Mouse (Mus musculus): ENCODE measurements around the gene Magea2. TPM values are rescaled to one million over a fixed set of nuclear protein-coding genes. Genes with fewer than 3 reads are reported as not detected.
"Not testable (repeated sequence)": the region's sequence is repeated elsewhere in the genome, so short reads cannot be mapped to it uniquely, and the experiment has no call there.

Magea2 gene
- polyA plus RNA-seq (2014; fragmentation: Nextera tagmentation; extraction: Ambion mirVana): not detected in 2 replicates

GRCm38 (mm10) chrX:155093566-155093965 is at the start of gene Magea2:
Gene Magea2, minus strand, starts transcription at chrX:155093666.
- 88% methylated on average over 2 of the region's 4 CpGs for WGBS
- H3K9ac ChIP-seq (ENCODE audit: low read length); H3K4me3 ChIP-seq (ENCODE audit: low read depth, low read length); H3K27me3 ChIP-seq (ENCODE audit: control insufficient read depth, insufficient read depth, low read length); H3K9me3 ChIP-seq (ENCODE audit: control insufficient read depth, low read length); ATAC-seq (ENCODE audit: low FRiP score); H3K27ac ChIP-seq (ENCODE audit: low read depth, low read length); DNase-seq (ENCODE audit: low spot score, missing footprints); H3K4me1 ChIP-seq (ENCODE audit: control insufficient read depth, insufficient read depth, low read length); H3K36me3 ChIP-seq (ENCODE audit: control insufficient read depth, insufficient read depth, low read length); H3K4me2 ChIP-seq: not testable (repeated sequence)

GRCm38 (mm10) chrX:155128312-155128711 is 34.8 kb upstream of the Magea2 start, which contains the start of gene Cldn34b2:
Gene Cldn34b2, minus strand, starts transcription at chrX:155128412.
- H3K9ac ChIP-seq (ENCODE audit: low read length); H3K9me3 ChIP-seq (ENCODE audit: control insufficient read depth, low read length); H3K4me1 ChIP-seq (ENCODE audit: control insufficient read depth, insufficient read depth, low read length); H3K4me2 ChIP-seq; H3K27me3 ChIP-seq (ENCODE audit: control insufficient read depth, insufficient read depth, low read length); H3K27ac ChIP-seq (ENCODE audit: low read depth, low read length); DNase-seq (ENCODE audit: low spot score, missing footprints); ATAC-seq (ENCODE audit: low FRiP score); H3K36me3 ChIP-seq (ENCODE audit: control insufficient read depth, insufficient read depth, low read length); H3K4me3 ChIP-seq (ENCODE audit: low read depth, low read length): not testable (repeated sequence)
- WGBS: 77% methylated on average over 3 of the region's 3 CpGs

GRCm38 (mm10) chrX:155098024-155098423 is 4.6 kb upstream of the Magea2 start:
- DNase-seq (ENCODE audit: low spot score, missing footprints): no peak
- no peaks in the 10 kb centered on the region for H3K4me1 ChIP-seq (ENCODE audit: control insufficient read depth, insufficient read depth, low read length)

GRCm38 (mm10) chrX:155089693-155090092 is 3.8 kb downstream of the Magea2 start, which contains the start of gene Magea1:
Gene Magea1, minus strand, starts transcription at chrX:155089793.
- not testable (repeated sequence) for H3K36me3 ChIP-seq (ENCODE audit: control insufficient read depth, insufficient read depth, low read length); H3K4me1 ChIP-seq (ENCODE audit: control insufficient read depth, insufficient read depth, low read length); H3K4me3 ChIP-seq (ENCODE audit: low read depth, low read length); H3K27me3 ChIP-seq (ENCODE audit: control insufficient read depth, insufficient read depth, low read length); H3K9ac ChIP-seq (ENCODE audit: low read length); ATAC-seq (ENCODE audit: low FRiP score); DNase-seq (ENCODE audit: low spot score, missing footprints); H3K9me3 ChIP-seq (ENCODE audit: control insufficient read depth, low read length); H3K27ac ChIP-seq (ENCODE audit: low read depth, low read length); H3K4me2 ChIP-seq
- 90% methylated on average over 1 of the region's 2 CpGs for WGBS

More at GRCm38 (mm10) chrX:155098024-155098423, 4.6 kb upstream of the Magea2 start:
- no peak overlapping the region for H3K4me3 ChIP-seq (ENCODE audit: low read depth, low read length)
- no peak overlapping the region for H3K9ac ChIP-seq (ENCODE audit: low read length)
- no peak for ATAC-seq (ENCODE audit: low FRiP score)
- no peaks in the 10 kb centered on the region for H3K9me3 ChIP-seq (ENCODE audit: control insufficient read depth, low read length)
- no peak overlapping the region for H3K27ac ChIP-seq (ENCODE audit: low read depth, low read length)
- no peaks in the 10 kb centered on the region for H3K36me3 ChIP-seq (ENCODE audit: control insufficient read depth, insufficient read depth, low read length)
- H3K4me2 ChIP-seq: no peak overlapping the region
- H3K27me3 ChIP-seq (ENCODE audit: control insufficient read depth, insufficient read depth, low read length): no peaks in the 10 kb centered on the region

GRCm38 (mm10) chrX:155063045-155063444 is 30.4 kb downstream of the Magea2 start, which contains the start of gene Magea5:
Gene Magea5, minus strand, starts transcription at chrX:155063145.
- not testable (repeated sequence) for H3K9ac ChIP-seq (ENCODE audit: low read length); ATAC-seq (ENCODE audit: low FRiP score)
- WGBS: 86% methylated on average over 13 of the region's 16 CpGs

GRCm38 (mm10) chrX:154995750-154996149 is 97.7 kb downstream of the Magea2 start, which contains the start of gene Magea8:
Gene Magea8, minus strand, starts transcription at chrX:154995850.
- WGBS: 88% methylated on average over 10 of the region's 11 CpGs
- not testable (repeated sequence) for H3K4me2 ChIP-seq; H3K4me1 ChIP-seq (ENCODE audit: control insufficient read depth, insufficient read depth, low read length); H3K4me3 ChIP-seq (ENCODE audit: low read depth, low read length); ATAC-seq (ENCODE audit: low FRiP score); DNase-seq (ENCODE audit: low spot score, missing footprints); H3K9me3 ChIP-seq (ENCODE audit: control insufficient read depth, low read length); H3K9ac ChIP-seq (ENCODE audit: low read length); H3K27ac ChIP-seq (ENCODE audit: low read depth, low read length); H3K27me3 ChIP-seq (ENCODE audit: control insufficient read depth, insufficient read depth, low read length); H3K36me3 ChIP-seq (ENCODE audit: control insufficient read depth, insufficient read depth, low read length)

More at GRCm38 (mm10) chrX:155063045-155063444, 30.4 kb downstream of the Magea2 start, which contains the start of gene Magea5:
- DNase-seq (ENCODE audit: low spot score, missing footprints); H3K27ac ChIP-seq (ENCODE audit: low read depth, low read length); H3K36me3 ChIP-seq (ENCODE audit: control insufficient read depth, insufficient read depth, low read length); H3K4me1 ChIP-seq (ENCODE audit: control insufficient read depth, insufficient read depth, low read length); H3K27me3 ChIP-seq (ENCODE audit: control insufficient read depth, insufficient read depth, low read length); H3K4me3 ChIP-seq (ENCODE audit: low read depth, low read length); H3K9me3 ChIP-seq (ENCODE audit: control insufficient read depth, low read length); H3K4me2 ChIP-seq: not testable (repeated sequence)

Other genes with a start within 250 kb of the Magea2 start
- not detected in 2 replicates for gene Cldn34b1, start 203.4 kb downstream of the Magea2 start, polyA plus RNA-seq (2014; fragmentation: Nextera tagmentation; extraction: Ambion mirVana)
- not detected in 2 replicates for gene Magea6, start 157.7 kb downstream of the Magea2 start, polyA plus RNA-seq (2014; fragmentation: Nextera tagmentation; extraction: Ambion mirVana)
- not detected in 2 replicates for gene Magea3, start 144.2 kb downstream of the Magea2 start, polyA plus RNA-seq (2014; fragmentation: Nextera tagmentation; extraction: Ambion mirVana)
- gene Magea8, start 97.8 kb downstream of the Magea2 start, polyA plus RNA-seq (2014; fragmentation: Nextera tagmentation; extraction: Ambion mirVana): not detected in 2 replicates
- gene Magea5, start 30.5 kb downstream of the Magea2 start, polyA plus RNA-seq (2014; fragmentation: Nextera tagmentation; extraction: Ambion mirVana): not detected in 2 replicates
- not detected in 2 replicates for gene Magea1, start 3.9 kb downstream of the Magea2 start, polyA plus RNA-seq (2014; fragmentation: Nextera tagmentation; extraction: Ambion mirVana)
- not detected in 2 replicates for gene Cldn34b2, start 34.7 kb upstream of the Magea2 start, polyA plus RNA-seq (2014; fragmentation: Nextera tagmentation; extraction: Ambion mirVana)
- 83.3 and 87.5 TPM in 2 replicates for gene Sat1, start 122.8 kb upstream of the Magea2 start, polyA plus RNA-seq (2014; fragmentation: Nextera tagmentation; extraction: Ambion mirVana)
- 23.6 and 25.9 TPM in 2 replicates for gene Acot9, start 168.8 kb upstream of the Magea2 start, polyA plus RNA-seq (2014; fragmentation: Nextera tagmentation; extraction: Ambion mirVana)
- 271 and 282 TPM in 2 replicates for gene Prdx4, start 247.1 kb upstream of the Magea2 start, polyA plus RNA-seq (2014; fragmentation: Nextera tagmentation; extraction: Ambion mirVana)

All from midbrain, embryonic 11.5 days (tissue).